Mouse (Mus musculus) bone marrow, adult 2 months (tissue): ENCODE data around the gene Pfkp. TPM values are rescaled to one million over a fixed set of nuclear protein-coding genes. Genes with fewer than 3 reads are reported as not detected.

Experiments
- H3K27ac ChIP-seq: fragments of 200-500 bp; 2 replicates; pipeline ENCODE4 v1.5.1; 2012; ENCODE audit warnings: low read depth, mild to moderate bottlenecking, control low read depth, inconsistent platforms, low read length; ENCODE audit not compliant: control insufficient read depth, poor library complexity, insufficient read depth
- H3K4me1 ChIP-seq: fragments of 200-500 bp; 2 replicates; pipeline ENCODE4 v1.6.1; 2011; ENCODE audit warnings: low read length; ENCODE audit not compliant: control insufficient read depth, insufficient read depth
- H3K4me3 ChIP-seq: fragments of 200-500 bp; replicated peaks from 2 replicates; pipeline ENCODE3; 2011; ENCODE audit warnings: mild to moderate bottlenecking, low read depth, low read length, control low read depth; ENCODE audit not compliant: control insufficient read depth
- CTCF ChIP-seq: fragments of 200-500 bp; IDR thresholded peaks from 2 replicates; pipeline ENCODE4 v1.5.1; 2011; ENCODE audit warnings: low read length, control low read depth; ENCODE audit not compliant: control insufficient read depth, insufficient read depth
- POLR2A ChIP-seq: fragments of 200-500 bp; IDR thresholded peaks from 2 replicates; pipeline ENCODE4 v1.6.1; 2011; ENCODE audit warnings: low read depth, mild to moderate bottlenecking, control low read depth, low read length, borderline replicate concordance; ENCODE audit not compliant: control insufficient read depth
- WGBS: fragments of 180-500 bp; shearing (Covaris S2); methylation state at CpG from one replicate; pipeline ENCODE4 v1.1.7; 2018; 5-methylcytosine and 5-hydroxymethylcytosine counted together
- polyA plus RNA-seq: library from polyadenylated mRNA; stranded (reverse); fragments of >200 nt; gene quantifications from 2 replicates; pipeline ENCODE4 v1.2.4, GENCODE M21; 2011; ENCODE audit warnings: low replicate concordance; ENCODE audit not compliant: missing spikeins, insufficient read depth, insufficient read length

The Pfkp gene
- polyA plus RNA-seq, 1 experiment = 20.9 TPM

DNA sequence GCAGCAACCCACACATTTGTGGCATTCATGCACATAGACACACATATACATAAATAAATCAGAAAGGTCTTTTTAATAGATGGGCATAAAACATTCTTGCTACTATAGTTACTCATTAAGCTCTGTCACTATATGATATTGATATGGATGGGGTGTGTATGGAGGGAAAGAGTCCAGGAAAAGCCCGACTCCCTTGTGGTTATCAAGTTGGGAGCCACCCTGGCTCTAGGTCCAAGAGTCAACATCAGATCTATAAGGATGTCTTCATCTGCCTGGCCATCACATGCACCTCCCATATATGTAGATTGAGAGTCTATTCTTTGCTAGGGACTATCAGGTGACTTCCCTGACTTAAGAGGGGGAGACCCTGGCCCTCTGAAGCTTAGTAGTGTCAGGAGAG, 7.1 kb downstream of the Pfkp start:
- Histone ChIP-seq H3K27ac (no peak overlapping the region), H3K4me3 (no peak overlapping the region), H3K4me1 (peaks cover 9% of the 10 kb centered on the region)
- TF ChIP-seq POLR2A = no peak
- no peak for TF ChIP-seq CTCF
- 78% methylated on average over 1 of the region's 1 CpGs for WGBS

DNA sequence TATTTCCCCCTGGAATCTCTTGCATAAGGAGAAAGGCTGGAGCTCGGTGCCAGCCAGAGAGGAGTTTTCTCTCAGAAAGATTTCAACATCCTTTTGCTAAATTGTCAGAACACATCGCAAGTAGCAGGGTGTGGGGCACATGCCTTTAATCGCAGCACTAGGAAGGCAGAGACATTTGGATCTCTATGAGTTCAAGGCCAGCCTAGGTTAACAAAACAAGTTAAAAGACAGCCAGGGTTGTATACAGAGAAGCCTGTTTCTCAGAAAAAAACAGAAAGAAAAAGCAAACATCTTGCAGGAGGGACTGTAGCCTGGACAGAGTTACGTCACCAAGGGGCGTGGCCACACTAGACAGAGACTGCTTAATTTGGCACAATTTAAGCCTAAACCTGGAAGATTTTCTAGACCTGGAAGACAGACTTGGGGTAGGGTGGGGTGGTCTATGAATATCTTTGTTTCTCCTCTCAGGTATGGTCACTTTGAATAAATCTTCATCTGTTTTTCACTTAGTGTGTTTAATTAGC, 9.0 kb downstream of the Pfkp start:
- peaks cover 12% of the 10 kb centered on the region for H3K4me1 ChIP-seq
- H3K27ac ChIP-seq = no peak overlapping the region
- TF ChIP-seq POLR2A = no peak
- TF ChIP-seq CTCF = no peak
- 37% methylated on average over 5 of the region's 5 CpGs for WGBS
- H3K4me3 ChIP-seq = peak overlapping the region; percentile 22

DNA sequence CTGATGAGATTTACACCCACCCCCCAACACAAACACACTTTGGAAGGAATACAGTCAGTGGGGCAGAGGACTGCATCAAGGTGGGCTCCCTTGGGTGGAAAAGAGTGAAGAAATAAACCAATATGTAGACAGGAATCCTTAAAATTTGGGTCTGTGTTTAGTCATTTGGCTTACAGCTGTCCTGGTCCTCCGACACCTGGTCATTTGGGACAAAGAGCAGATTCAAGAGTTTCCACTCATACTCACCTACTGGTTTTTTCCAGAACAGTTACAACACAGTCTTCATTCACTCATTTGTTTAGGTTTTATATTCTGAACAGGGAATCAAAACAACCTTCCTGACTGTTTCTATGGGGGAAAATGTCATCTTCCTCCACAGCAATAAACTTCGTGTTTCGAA, 9.6 kb downstream of the Pfkp start:
- WGBS = 62% methylated on average over 3 of the region's 3 CpGs

DNA sequence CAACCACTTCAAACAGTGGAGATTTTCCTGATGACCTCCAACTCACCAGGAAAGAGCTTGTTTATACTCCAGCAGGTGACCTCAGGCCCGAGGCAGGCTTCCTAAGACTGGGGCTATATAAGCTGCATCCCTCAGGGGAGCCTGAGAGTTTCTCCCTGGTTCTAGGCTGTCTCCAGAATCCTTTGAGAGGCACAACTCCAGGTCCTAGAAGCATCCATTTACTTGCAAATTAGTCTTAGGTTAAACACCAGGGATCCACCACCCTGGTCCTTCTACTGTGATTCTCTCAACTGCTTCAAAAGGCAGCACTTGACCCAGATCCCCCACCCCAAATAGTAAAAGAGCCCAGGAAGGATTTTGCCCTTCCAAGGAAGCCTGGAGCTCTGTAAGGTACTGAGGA, 10.2 kb downstream of the Pfkp start:
- 44% methylated on average over 1 of the region's 1 CpGs for WGBS

More for the DNA sequence above, 9.6 kb downstream of the Pfkp start:
- TF ChIP-seq CTCF = no peak
- no peak for TF ChIP-seq POLR2A
- Histone ChIP-seq H3K4me3 (no peak overlapping the region), H3K27ac (no peak overlapping the region), H3K4me1 (peaks cover 12% of the 10 kb centered on the region)

DNA sequence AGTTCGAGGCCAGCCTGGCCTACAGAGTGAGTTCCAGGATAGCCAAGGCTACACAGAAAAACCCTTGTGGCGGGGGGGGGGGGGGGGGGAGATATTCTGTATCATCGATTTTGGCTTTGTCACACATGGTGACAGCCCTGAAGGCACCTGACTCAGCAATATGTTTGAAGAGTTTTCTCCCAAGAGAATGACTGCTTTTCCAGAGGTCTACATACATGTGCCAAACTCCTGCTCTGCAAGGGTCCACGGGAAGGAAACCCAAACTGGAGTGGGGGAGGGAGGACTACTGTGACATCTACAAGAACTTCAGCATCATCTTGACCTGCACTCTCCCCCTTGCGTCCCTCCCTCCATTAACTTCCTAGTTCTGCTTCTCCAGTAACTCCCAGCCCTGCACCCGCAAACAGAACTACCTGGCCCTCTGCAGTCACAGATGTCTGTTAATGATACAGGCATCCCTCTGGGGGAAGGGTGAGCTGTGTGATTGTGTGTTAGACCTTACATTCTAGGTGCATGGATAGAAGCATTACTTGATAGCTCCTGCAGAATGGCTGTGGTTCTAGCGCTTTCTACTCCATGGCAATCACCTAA, 10.9 kb downstream of the Pfkp start:
- no peak for TF ChIP-seq CTCF
- TF ChIP-seq POLR2A = no peak

More for the DNA sequence above, 10.2 kb downstream of the Pfkp start:
- Histone ChIP-seq H3K4me3 (no peak overlapping the region), H3K4me1 (peaks cover 12% of the 10 kb centered on the region), H3K27ac (no peak overlapping the region)
- TF ChIP-seq CTCF (no peak), POLR2A (no peak)

DNA sequence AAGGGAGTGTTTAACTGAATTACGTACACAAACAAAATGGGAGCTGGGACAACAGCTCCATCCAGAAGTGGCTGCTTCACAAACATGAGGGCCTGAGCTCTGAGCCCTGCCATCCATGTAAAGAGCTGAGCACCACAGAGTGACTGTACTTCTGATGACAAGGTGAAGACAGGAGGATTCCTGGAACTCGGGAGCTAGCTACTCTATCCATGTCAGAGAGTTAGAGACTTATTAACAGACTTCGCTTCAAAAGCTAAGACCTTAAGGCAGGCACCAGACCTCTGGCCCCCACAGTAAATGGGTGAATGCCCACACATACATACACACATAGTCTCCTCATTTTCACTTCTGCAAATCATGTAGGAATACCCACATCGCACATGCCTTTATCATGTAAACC, 11.6 kb downstream of the Pfkp start:
- 73% methylated on average over 4 of the region's 4 CpGs for WGBS
- Histone ChIP-seq H3K4me1 (peaks cover 11% of the 10 kb centered on the region), H3K27ac (peak overlapping the region; percentile 42; the same call in 1 of the 2 replicates), H3K4me3 (no peak overlapping the region)
- no peak for TF ChIP-seq POLR2A
- TF ChIP-seq CTCF = no peak

More for the DNA sequence above, 10.9 kb downstream of the Pfkp start:
- Histone ChIP-seq H3K4me1 (peaks cover 12% of the 10 kb centered on the region), H3K27ac (no peak overlapping the region), H3K4me3 (no peak overlapping the region)
- 48% methylated on average over 7 of the region's 7 CpGs for WGBS

DNA sequence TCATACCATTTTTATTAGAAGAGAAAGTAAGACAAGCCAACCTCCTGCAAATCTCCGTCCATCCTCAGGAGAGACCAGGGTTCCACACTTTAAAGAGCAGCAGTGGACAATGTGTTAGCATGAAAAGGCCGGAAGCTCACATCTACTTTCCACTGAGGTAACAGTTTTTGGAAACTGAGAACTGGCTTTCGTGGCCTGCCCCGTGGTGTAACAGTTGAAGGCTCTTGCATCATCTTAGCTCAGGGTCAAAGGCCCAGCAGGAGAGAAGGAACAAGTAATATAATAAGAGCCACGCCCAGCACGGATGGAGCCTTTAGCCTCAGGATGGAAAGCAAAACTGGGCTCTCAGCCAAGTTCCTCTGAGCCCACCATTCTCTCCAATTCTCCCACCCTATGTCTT, 12.1 kb downstream of the Pfkp start:
- no peak overlapping the region for H3K4me3 ChIP-seq
- peaks cover 11% of the 10 kb centered on the region for H3K4me1 ChIP-seq
- peak overlapping the region; percentile 45; the same call in 1 of the 2 replicates for H3K27ac ChIP-seq
- TF ChIP-seq CTCF = no peak
- no peak for TF ChIP-seq POLR2A
- WGBS = 28% methylated on average over 6 of the region's 6 CpGs

DNA sequence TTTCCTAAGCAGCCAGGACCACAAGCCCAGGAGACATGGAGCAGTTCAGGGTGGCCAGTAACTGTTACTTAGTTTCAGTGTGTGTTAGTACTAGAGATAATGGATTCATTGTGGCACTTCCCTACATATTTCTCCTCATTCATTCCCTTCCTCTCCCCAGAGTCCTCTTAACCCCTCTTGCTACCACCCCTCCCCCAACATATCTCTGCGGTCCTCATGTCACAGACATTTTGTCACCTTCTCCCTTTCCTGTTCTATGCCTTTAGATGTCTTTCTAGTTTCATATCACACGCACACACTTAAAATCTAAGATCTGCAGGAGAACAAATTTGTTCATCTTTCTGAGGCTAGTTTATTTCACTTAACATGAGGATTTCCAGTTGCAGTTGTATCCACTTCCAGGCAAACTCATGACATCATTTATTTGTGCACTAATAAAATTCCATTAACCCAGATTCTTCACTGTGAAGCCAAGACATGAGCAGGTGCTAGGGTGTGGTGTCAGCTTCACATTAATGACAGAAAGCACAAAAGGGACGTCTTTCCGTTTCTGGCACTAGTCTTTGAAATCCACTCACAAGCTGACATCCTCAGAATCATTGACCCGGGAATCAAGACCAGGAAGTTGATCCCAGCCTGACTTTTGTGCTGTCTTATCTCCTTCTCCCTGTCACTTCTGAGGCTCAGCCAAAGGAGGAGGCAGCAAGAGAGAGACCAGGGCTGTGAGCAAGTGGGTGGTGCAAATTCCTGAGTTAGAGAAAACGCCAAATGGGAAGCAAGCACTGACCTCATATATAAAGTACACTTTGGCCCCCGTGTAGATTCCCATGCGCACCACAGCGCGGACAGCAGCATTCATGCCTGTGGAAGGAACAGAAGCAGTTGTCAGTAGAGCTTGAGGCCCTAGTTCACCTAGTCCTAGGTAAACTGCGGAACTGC, 13.2 kb downstream of the Pfkp start:
- WGBS = 69% methylated on average over 11 of the region's 11 CpGs
- Histone ChIP-seq H3K4me1 (peaks cover 11% of the 10 kb centered on the region), H3K4me3 (no peak overlapping the region), H3K27ac (no peak overlapping the region; the same call in 1 of the 2 replicates)
- TF ChIP-seq POLR2A = no peak
- no peak for TF ChIP-seq CTCF
